Mouse (Mus musculus) MEL (cell line): Measurements from ENCODE around the gene Klrb1b. TPM values are rescaled to one million over a fixed set of nuclear protein-coding genes. Genes with fewer than 3 reads are reported as not detected.

Source experiments
- DNase-seq: peaks from one replicate; pipeline ENCODE4 v3.0.0; 2011; ENCODE audit warnings: low read depth, low spot score
- H3K27ac ChIP-seq: 2 replicates; pipeline ENCODE4 v1.5.1; 2012; ENCODE audit warnings: low read depth, mild to moderate bottlenecking, control low read depth, low read length, moderate library complexity; ENCODE audit not compliant: control insufficient read depth
- H3K27me3 ChIP-seq, 2 experiments: fragments of 150-350 bp in 1 of 2; sonication (generic) in 1 of 2; 2 replicates each; pipeline ENCODE4 v1.6.1; 2012; ENCODE audit warnings: low read length in 2 of 2, mild to moderate bottlenecking in 2 of 2, improper control_type of control experiment in 1 of 2, moderate library complexity in 1 of 2; ENCODE audit not compliant: insufficient read depth in 2 of 2, control insufficient read depth in 1 of 2
- H3K36me3 ChIP-seq, 2 experiments: 2 replicates each; pipeline ENCODE4 v1.6.1; 2012 to 2014; ENCODE audit warnings: low read length in 2 of 2, improper control_type of control experiment in 1 of 2, inconsistent platforms in 1 of 2, mild to moderate bottlenecking in 1 of 2; ENCODE audit not compliant: insufficient read depth in 2 of 2, control insufficient read depth in 1 of 2
- H3K4me1 ChIP-seq, 2 experiments: fragments of 150-350 bp in 1 of 2; sonication (generic) in 1 of 2; 2 replicates each; pipeline ENCODE4 v1.6.1; 2012; ENCODE audit warnings: low read length in 2 of 2, improper control_type of control experiment in 1 of 2, mild to moderate bottlenecking in 1 of 2; ENCODE audit not compliant: insufficient read depth in 2 of 2, control insufficient read depth in 1 of 2
- H3K4me3 ChIP-seq, 2 experiments: fragments of 150-350 bp in 1 of 2; sonication (generic) in 1 of 2; 2 replicates each; pipeline ENCODE4 v1.5.1; 2012; ENCODE audit warnings: low read depth in 2 of 2, low read length in 2 of 2, mild to moderate bottlenecking in 2 of 2, moderate library complexity in 2 of 2, control low read depth in 1 of 2, improper control_type of control experiment in 1 of 2; ENCODE audit not compliant: control insufficient read depth in 1 of 2, insufficient read depth in 1 of 2
- H3K79me2 ChIP-seq: 2 replicates; pipeline ENCODE4 v1.6.1; 2012; ENCODE audit warnings: mild to moderate bottlenecking, low read length, moderate library complexity; ENCODE audit not compliant: control insufficient read depth, poor library complexity, insufficient read depth
- H3K9ac ChIP-seq: 2 replicates; pipeline ENCODE4 v1.6.1; 2012; ENCODE audit warnings: low read depth, mild to moderate bottlenecking, control low read depth, low read length, moderate library complexity; ENCODE audit not compliant: control insufficient read depth, poor library complexity, severe bottlenecking
- H3K9me3 ChIP-seq: fragments of 150-350 bp; sonication (generic); replicated peaks from 2 replicates; pipeline ENCODE4 v1.6.1; 2012; ENCODE audit warnings: mild to moderate bottlenecking, low read length, improper control_type of control experiment, moderate library complexity; ENCODE audit not compliant: insufficient read depth
- BHLHE40 ChIP-seq: IDR thresholded peaks from 2 replicates; pipeline ENCODE4 v1.6.1; 2012; ENCODE audit warnings: low read depth, mild to moderate bottlenecking, inconsistent platforms, low read length, improper control_type of control experiment, borderline replicate concordance
- CHD1 ChIP-seq: IDR thresholded peaks from 2 replicates; pipeline ENCODE4 v1.6.1; 2012; ENCODE audit warnings: low read depth, mild to moderate bottlenecking, inconsistent platforms, low read length, improper control_type of control experiment
- CHD2 ChIP-seq: IDR thresholded peaks from 2 replicates; pipeline ENCODE4 v1.6.1; 2011; ENCODE audit warnings: low read length, improper control_type of control experiment
- E2F4 ChIP-seq: IDR thresholded peaks from 2 replicates; pipeline ENCODE4 v1.6.1; 2011; ENCODE audit warnings: low read depth, low read length, improper control_type of control experiment, borderline replicate concordance
- ELF1 ChIP-seq: IDR thresholded peaks from 2 replicates; pipeline ENCODE4 v1.6.1; 2014; ENCODE audit warnings: low read depth, mild to moderate bottlenecking, inconsistent platforms, low read length, improper control_type of control experiment, moderate library complexity
- EP300 ChIP-seq, 2 experiments: IDR thresholded peaks; 2 replicates each; pipeline ENCODE4 v1.6.1; 2011; ENCODE audit warnings: improper control_type of control experiment in 2 of 2, low read length in 2 of 2, low read depth in 1 of 2, mild to moderate bottlenecking in 1 of 2
- GABPA ChIP-seq: IDR thresholded peaks from 2 replicates; pipeline ENCODE4 v1.6.1; 2012; ENCODE audit warnings: low read depth, mild to moderate bottlenecking, inconsistent platforms, low read length, improper control_type of control experiment, moderate library complexity
- GATA1 ChIP-seq: IDR thresholded peaks from 2 replicates; pipeline ENCODE4 v1.6.1; 2011; ENCODE audit warnings: low read depth, low read length, improper control_type of control experiment
- HCFC1 ChIP-seq: IDR thresholded peaks from 2 replicates; pipeline ENCODE4 v1.6.1; 2012; ENCODE audit warnings: low read depth, mild to moderate bottlenecking, inconsistent platforms, low read length, improper control_type of control experiment, moderate library complexity
- KAT2A ChIP-seq: conservative IDR thresholded peaks from 2 replicates; pipeline ENCODE4 v1.6.1; 2012; ENCODE audit warnings: low read depth, low read length, improper control_type of control experiment, inconsistent platforms
- MAFK ChIP-seq: IDR thresholded peaks from 2 replicates; pipeline ENCODE4 v1.6.1; 2011; ENCODE audit warnings: low read depth, mild to moderate bottlenecking, low read length, improper control_type of control experiment, borderline replicate concordance
- MAX ChIP-seq: IDR thresholded peaks from 2 replicates; pipeline ENCODE4 v1.6.1; 2011; ENCODE audit warnings: low read length, improper control_type of control experiment
- MAZ ChIP-seq: IDR thresholded peaks from 2 replicates; pipeline ENCODE4 v1.6.1; 2012; ENCODE audit warnings: low read depth, mild to moderate bottlenecking, inconsistent platforms, low read length, improper control_type of control experiment
- NELFE ChIP-seq: IDR thresholded peaks from 2 replicates; pipeline ENCODE4 v1.6.1; 2011; ENCODE audit warnings: low read depth, low read length, improper control_type of control experiment
- POLR2A ChIP-seq, 2 experiments: IDR thresholded peaks; 2 replicates each; pipeline ENCODE4 v1.6.1; 2011 to 2012; ENCODE audit warnings: low read length in 2 of 2, mild to moderate bottlenecking in 2 of 2, control low read depth in 1 of 2, improper control_type of control experiment in 1 of 2, low read depth in 1 of 2, moderate library complexity in 1 of 2; ENCODE audit not compliant: control insufficient read depth in 1 of 2, insufficient read depth in 1 of 2, poor library complexity in 1 of 2
- POLR2AphosphoS5 ChIP-seq: IDR thresholded peaks from 2 replicates; pipeline ENCODE4 v1.6.1; 2012; ENCODE audit warnings: low read depth, borderline replicate concordance, mild to moderate bottlenecking, inconsistent platforms, low read length, moderate library complexity, mixed read lengths
- RAD21 ChIP-seq: IDR thresholded peaks from 2 replicates; pipeline ENCODE4 v1.6.1; 2011; ENCODE audit warnings: mild to moderate bottlenecking, low read depth, low read length, improper control_type of control experiment
- RCOR1 ChIP-seq: IDR thresholded peaks from 2 replicates; pipeline ENCODE4 v1.6.1; 2012; ENCODE audit warnings: low read depth, mild to moderate bottlenecking, inconsistent platforms, low read length, improper control_type of control experiment
- TBP ChIP-seq: IDR thresholded peaks from 2 replicates; pipeline ENCODE4 v1.8.0; 2011; ENCODE audit warnings: low read depth, low read length, improper control_type of control experiment
- TCF12 ChIP-seq: IDR thresholded peaks from 2 replicates; pipeline ENCODE4 v1.6.1; 2014; ENCODE audit warnings: low read depth, mild to moderate bottlenecking, inconsistent platforms, low read length, improper control_type of control experiment, moderate library complexity
- USF1 ChIP-seq: IDR thresholded peaks from 2 replicates; pipeline ENCODE4 v1.6.1; 2014; ENCODE audit warnings: low read depth, mild to moderate bottlenecking, inconsistent platforms, low read length, improper control_type of control experiment, moderate library complexity
- ZMIZ1 ChIP-seq: IDR thresholded peaks from 2 replicates; pipeline ENCODE4 v1.6.1; 2012; ENCODE audit warnings: low read depth, mild to moderate bottlenecking, inconsistent platforms, low read length, improper control_type of control experiment, moderate library complexity
- polyA plus RNA-seq, 2 experiments: library from polyadenylated mRNA; stranded (reverse) in 1 of 2; unstranded in 1 of 2; fragments of >175 nt in 1 of 2; fragments of >200 nt in 1 of 2; gene quantifications; 2 replicates each; pipeline versions ENCODE4 v1.2.1 to v1.2.4; 2012; ENCODE audit warnings: low replicate concordance in 2 of 2, low read depth in 1 of 2; ENCODE audit not compliant: insufficient read length in 2 of 2, insufficient read depth in 1 of 2, missing spikeins in 1 of 2
- total RNA-seq: library from RNA; depleted of rRNA; stranded (reverse); fragments of 300-350 nt; gene quantifications from 2 replicates; pipeline ENCODE4 v1.2.3, GENCODE M21; 2012

Gene Klrb1b
- total and polyA plus RNA-seq, 3 experiments = not detected

DNA sequence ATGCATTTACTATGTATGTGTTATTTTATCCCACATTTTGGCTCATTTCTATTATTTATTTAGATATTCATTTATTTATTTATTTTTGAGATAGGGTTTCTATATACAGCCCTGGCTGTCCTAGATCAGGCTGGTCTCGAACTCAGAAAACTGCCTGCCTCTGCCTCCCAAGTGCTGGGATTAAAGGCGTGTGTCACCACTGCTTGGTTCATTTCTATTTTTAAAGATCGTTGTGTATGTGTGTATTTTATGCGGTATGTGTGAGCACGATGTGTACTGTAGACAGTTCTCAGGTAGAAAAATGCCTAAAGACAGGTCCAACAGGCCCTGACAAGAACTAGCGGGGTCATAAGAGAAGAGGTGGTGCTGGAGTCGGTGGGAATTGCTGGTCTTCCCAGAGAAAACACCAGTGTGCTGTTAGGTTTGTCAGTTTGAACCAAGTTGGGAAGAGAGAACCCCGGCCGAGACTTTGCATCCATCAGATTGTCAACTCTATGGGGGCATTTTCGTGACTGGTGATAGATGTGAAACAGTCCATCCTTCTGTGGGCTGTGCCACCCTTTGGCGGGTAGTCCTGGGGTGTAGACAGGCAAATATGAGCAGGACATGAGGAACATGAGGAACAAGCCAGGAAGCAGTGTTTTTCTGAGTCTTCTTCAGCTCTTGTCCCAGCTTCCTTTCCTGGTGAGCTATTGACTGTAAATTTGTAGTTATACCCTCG is 28.8 kb downstream of the Klrb1b start:
- Histone ChIP-seq H3K27me3 (no peaks in the 10 kb centered on the region), H3K9me3 (no peaks in the 10 kb centered on the region), H3K27ac (no peak overlapping the region), H3K4me1 (peaks cover 0 to 3% of the 10 kb centered on the region in 2 experiments; a peak in 2 of 4 replicates), H3K36me3 (no peaks in the 10 kb centered on the region), H3K9ac (peak overlapping the region; percentile 43), H3K4me3 (peak overlapping the region; percentile 57 to 61), H3K79me2 (no peaks in the 10 kb centered on the region)
- DNase-seq = peak; percentile 68
- TF ChIP-seq TCF12 (no peak), TBP (peak; percentile 90)

DNA sequence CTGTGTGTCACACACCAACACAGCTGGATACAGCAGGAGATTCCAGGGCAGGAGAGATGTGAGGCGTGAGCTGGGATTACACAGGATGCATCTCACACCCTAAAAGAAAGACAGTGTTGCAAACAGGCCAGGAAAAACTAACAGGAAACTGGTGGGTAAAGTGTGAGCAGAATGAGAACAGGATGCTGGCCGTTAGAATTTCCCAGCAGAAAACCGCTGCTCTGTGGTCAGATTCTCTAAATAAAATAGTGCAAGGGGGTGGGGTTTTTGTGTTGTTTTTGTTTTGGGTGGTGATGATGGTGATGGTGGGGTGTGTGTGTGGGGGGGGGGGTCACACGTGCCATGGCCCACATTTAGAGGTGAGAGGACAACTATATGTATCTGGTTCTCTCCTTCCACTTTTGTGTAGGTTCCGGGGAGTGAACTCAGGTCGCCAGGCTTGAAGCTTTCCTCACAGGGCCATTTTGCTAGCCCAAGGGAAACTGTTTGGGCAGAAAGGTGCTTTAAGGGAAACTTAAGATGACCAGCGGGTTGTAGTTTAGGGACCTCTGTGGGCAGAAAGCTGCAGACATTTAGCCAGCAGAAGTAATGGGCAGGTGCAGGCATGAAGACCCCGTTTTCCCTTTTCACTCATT is 29.7 kb downstream of the Klrb1b start:
- no peak for DNase-seq
- no peaks in the 10 kb centered on the region for H3K36me3 ChIP-seq
- H3K9ac ChIP-seq = no peak overlapping the region
- H3K27ac ChIP-seq = no peak overlapping the region
- no peaks in the 10 kb centered on the region for H3K9me3 ChIP-seq
- no peaks in the 10 kb centered on the region for H3K27me3 ChIP-seq
- peaks cover 0 to 3% of the 10 kb centered on the region in 2 experiments; a peak in 1 of 4 replicates for H3K4me1 ChIP-seq
- H3K4me3 ChIP-seq = no peak overlapping the region
- TF ChIP-seq CHD1 = no peak
- no peak for TF ChIP-seq USF1
- no peak for TF ChIP-seq ELF1
- TF ChIP-seq ZMIZ1 = no peak
- no peak for TF ChIP-seq RAD21
- TF ChIP-seq MAFK = no peak
- no peak for TF ChIP-seq CHD2
- no peak for TF ChIP-seq MAZ
- no peak for TF ChIP-seq POLR2AphosphoS5
- TF ChIP-seq GATA1 = no peak
- no peak for TF ChIP-seq MAX
- no peak for TF ChIP-seq KAT2A
- TF ChIP-seq HCFC1 = no peak
- no peak for TF ChIP-seq POLR2A (IDR thresholded peaks at IDR 0.05; ENCODE audit: control insufficient read depth in 1 of 2, insufficient read depth in 1 of 2, low read depth in 1 of 2, low read length in 2 of 2, poor library complexity in 1 of 2)
- no peak for TF ChIP-seq BHLHE40
- no peak for TF ChIP-seq EP300 (IDR thresholded peaks at IDR 0.05; ENCODE audit: low read depth in 1 of 2, low read length in 2 of 2)
- no peak for TF ChIP-seq GABPA
- no peak for TF ChIP-seq E2F4
- TF ChIP-seq NELFE = no peak
- no peak for TF ChIP-seq RCOR1
- H3K79me2 ChIP-seq = no peaks in the 10 kb centered on the region
